Mouse (Mus musculus) embryonic facial prominence, embryonic 13.5 days (tissue): ENCODE measurements around the gene Erc1. TPM values are rescaled to one million over a fixed set of nuclear protein-coding genes. Genes with fewer than 3 reads are reported as not detected.
"Not testable (repeated sequence)": the region's sequence is repeated elsewhere in the genome, so short reads cannot be mapped to it uniquely, and the experiment has no call there.

ENCODE experiments used
- ATAC-seq: fragments of 200-750 bp; cut with Nextera tagmentation; 2 replicates; pipeline ENCODE4 v1.8.0; 2017; ENCODE audit warnings: low read depth; ENCODE audit not compliant: insufficient number of reproducible peaks, insufficient read depth, low FRiP score, low TSS enrichment
- H3K27ac ChIP-seq: fragments of 300-500 bp; sonication (generic); 2 replicates; pipeline ENCODE4 v1.5.1; 2015; ENCODE audit warnings: moderate library complexity, mild to moderate bottlenecking, inconsistent platforms
- H3K27me3 ChIP-seq: fragments of 300-500 bp; sonication (generic); 2 replicates; pipeline ENCODE4 v1.6.1; 2015; ENCODE audit warnings: mild to moderate bottlenecking, inconsistent platforms
- H3K36me3 ChIP-seq: fragments of 300-500 bp; sonication (generic); 2 replicates; pipeline ENCODE4 v1.6.1; 2015; ENCODE audit warnings: mild to moderate bottlenecking, inconsistent platforms
- H3K4me1 ChIP-seq: fragments of 300-500 bp; sonication (generic); 2 replicates; pipeline ENCODE4 v1.6.1; 2015; ENCODE audit warnings: inconsistent platforms
- H3K4me2 ChIP-seq: fragments of 300-500 bp; sonication (generic); 2 replicates; pipeline ENCODE4 v1.6.1; 2015; ENCODE audit warnings: moderate library complexity, mild to moderate bottlenecking, inconsistent platforms
- H3K4me3 ChIP-seq: fragments of 300-500 bp; sonication (generic); 2 replicates; pipeline ENCODE4 v1.5.1; 2015; ENCODE audit warnings: mild to moderate bottlenecking, inconsistent platforms
- H3K9ac ChIP-seq: fragments of 300-500 bp; sonication (generic); 2 replicates; pipeline ENCODE4 v1.6.1; 2015; ENCODE audit warnings: mild to moderate bottlenecking, inconsistent platforms
- H3K9me3 ChIP-seq: fragments of 300-500 bp; sonication (generic); 2 replicates; pipeline ENCODE4 v1.6.1; 2016; ENCODE audit warnings: inconsistent platforms
- WGBS: fragments of 180-500 bp; shearing (Covaris S2); methylation state at CpG from one replicate; pipeline ENCODE4 v1.1.7; 2015; ENCODE audit warnings: mixed read lengths; 5-methylcytosine and 5-hydroxymethylcytosine counted together
- polyA plus RNA-seq: library from polyadenylated mRNA; unstranded; fragments of >200 nt; fragmentation: Nextera tagmentation; extraction: Ambion mirVana; gene quantifications from 2 replicates; pipeline ENCODE4 v1.2.1, GENCODE M21; 2015

Gene Erc1
- polyA plus RNA-seq, 1 experiment from 2014 or later = 27.6 TPM

GRCm38 (mm10) chr6:119654777-119655176 lies 193.2 kb downstream of the Erc1 start:
- H3K4me3 ChIP-seq, H3K4me2 ChIP-seq, H3K4me1 ChIP-seq, H3K27ac ChIP-seq, H3K9me3 ChIP-seq, ATAC-seq, H3K36me3 ChIP-seq, H3K9ac ChIP-seq, H3K27me3 ChIP-seq: not testable (repeated sequence)
- WGBS = 90% methylated on average over 2 of the region's 2 CpGs

- Histone ChIP-seq H3K9me3 (no peaks in the 10 kb centered on the region), H3K9ac (no peak overlapping the region), H3K4me2 (no peak overlapping the region), H3K36me3 (no peaks in the 10 kb centered on the region), H3K4me3 (no peak overlapping the region), H3K27ac (no peak overlapping the region), H3K4me1 (peaks cover 5% of the 10 kb centered on the region; the same call in 1 of the 2 replicates), H3K27me3 (no peaks in the 10 kb centered on the region)
- WGBS = 75% methylated on average over 14 of the region's 14 CpGs
- ATAC-seq = no peak
Observed at GRCm38 (mm10) chr6:119643880-119644460, 204.0 kb downstream of the Erc1 start.

- no peak overlapping the region for H3K4me2 ChIP-seq
- WGBS = 83% methylated on average over 7 of the region's 7 CpGs
- no peaks in the 10 kb centered on the region for H3K36me3 ChIP-seq
- H3K27me3 ChIP-seq = no peaks in the 10 kb centered on the region
- no peak overlapping the region for H3K9ac ChIP-seq
- no peak for ATAC-seq
- H3K4me3 ChIP-seq = no peak overlapping the region
- H3K4me1 ChIP-seq = peaks cover 5% of the 10 kb centered on the region; the same call in 1 of the 2 replicates
- no peak overlapping the region for H3K27ac ChIP-seq
- H3K9me3 ChIP-seq = no peaks in the 10 kb centered on the region
Observed at GRCm38 (mm10) chr6:119643178-119643728, 204.7 kb downstream of the Erc1 start.

GRCm38 (mm10) chr6:119642718-119643117 lies 205.2 kb downstream of the Erc1 start:
- H3K4me2 ChIP-seq = no peak overlapping the region
- no peaks in the 10 kb centered on the region for H3K36me3 ChIP-seq
- H3K4me1 ChIP-seq = peaks cover 5% of the 10 kb centered on the region; the same call in 1 of the 2 replicates
- ATAC-seq = no peak
- H3K27me3 ChIP-seq = no peaks in the 10 kb centered on the region
- 85% methylated on average over 2 of the region's 2 CpGs for WGBS
- H3K4me3 ChIP-seq = no peak overlapping the region
- H3K9me3 ChIP-seq = no peaks in the 10 kb centered on the region
- no peak overlapping the region for H3K27ac ChIP-seq
- no peak overlapping the region for H3K9ac ChIP-seq

DNA sequence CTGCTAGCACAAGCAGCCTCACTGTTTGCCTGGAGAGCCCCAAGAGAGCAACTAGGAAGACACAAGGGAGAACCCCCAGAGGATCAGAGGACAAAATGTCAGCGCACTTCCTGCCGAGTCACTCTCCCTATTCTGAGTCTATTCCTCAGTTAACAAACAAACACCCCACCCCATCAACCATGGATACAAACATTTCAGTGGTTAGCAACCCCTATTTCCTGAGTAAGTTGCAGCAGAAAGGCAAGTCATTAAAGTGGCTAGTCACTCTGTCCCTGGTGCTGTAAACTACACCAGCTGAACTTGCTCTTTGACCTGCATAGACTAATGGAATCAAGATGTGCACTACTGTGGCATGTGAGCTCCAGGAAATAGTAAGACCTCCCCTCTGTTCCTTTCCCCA lies 212.3 kb downstream of the Erc1 start:
- Histone ChIP-seq H3K4me2 (no peak overlapping the region), H3K4me3 (no peak overlapping the region), H3K9ac (no peak overlapping the region), H3K36me3 (no peaks in the 10 kb centered on the region), H3K9me3 (no peaks in the 10 kb centered on the region), H3K27me3 (no peaks in the 10 kb centered on the region), H3K4me1 (peaks cover 12% of the 10 kb centered on the region), H3K27ac (no peak overlapping the region; the same call in 1 of the 2 replicates)
- no peak for ATAC-seq
- WGBS = 26% methylated on average over 2 of the region's 2 CpGs

- peaks cover 3% of the 10 kb centered on the region for H3K4me1 ChIP-seq
- 83% methylated on average over 3 of the region's 3 CpGs for WGBS
Observed at GRCm38 (mm10) chr6:119630622-119631021, 217.3 kb downstream of the Erc1 start.

DNA sequence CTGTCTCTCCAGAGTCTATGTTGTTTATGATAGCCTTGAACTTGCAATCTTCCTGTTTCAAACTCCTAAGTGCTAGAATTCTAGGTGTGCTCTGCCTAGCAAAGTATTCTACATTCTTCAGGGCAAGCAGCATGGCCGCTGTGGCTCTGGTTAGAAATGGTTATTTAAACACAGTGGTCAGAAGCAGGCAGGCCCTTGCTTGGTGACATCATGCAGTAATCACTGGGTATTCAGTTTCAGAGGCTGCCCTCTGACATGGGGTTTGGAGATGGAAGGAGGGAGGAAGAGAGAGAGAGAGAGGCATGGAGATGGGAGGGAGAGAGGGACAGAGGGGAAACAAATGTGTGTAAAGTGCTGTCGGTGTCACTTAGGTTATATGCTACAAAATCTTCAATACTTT lies 246.6 kb downstream of the Erc1 start:
- no peak overlapping the region for H3K9ac ChIP-seq
- peaks cover 9% of the 10 kb centered on the region for H3K4me1 ChIP-seq
- ATAC-seq = no peak
- H3K36me3 ChIP-seq = no peaks in the 10 kb centered on the region
- no peak overlapping the region for H3K4me3 ChIP-seq
- no peaks in the 10 kb centered on the region for H3K27me3 ChIP-seq
- no peak overlapping the region for H3K27ac ChIP-seq
- no peak overlapping the region for H3K4me2 ChIP-seq
- H3K9me3 ChIP-seq = no peaks in the 10 kb centered on the region
- 58% methylated on average over 2 of the region's 2 CpGs for WGBS

More at GRCm38 (mm10) chr6:119630622-119631021, 217.3 kb downstream of the Erc1 start:
- H3K9me3 ChIP-seq = no peaks in the 10 kb centered on the region
- H3K27ac ChIP-seq = no peak overlapping the region
- no peaks in the 10 kb centered on the region for H3K27me3 ChIP-seq
- H3K9ac ChIP-seq = no peak overlapping the region
- H3K36me3 ChIP-seq = peaks cover 20% of the 10 kb centered on the region
- ATAC-seq = no peak
- no peak overlapping the region for H3K4me2 ChIP-seq
- H3K4me3 ChIP-seq = no peak overlapping the region

DNA sequence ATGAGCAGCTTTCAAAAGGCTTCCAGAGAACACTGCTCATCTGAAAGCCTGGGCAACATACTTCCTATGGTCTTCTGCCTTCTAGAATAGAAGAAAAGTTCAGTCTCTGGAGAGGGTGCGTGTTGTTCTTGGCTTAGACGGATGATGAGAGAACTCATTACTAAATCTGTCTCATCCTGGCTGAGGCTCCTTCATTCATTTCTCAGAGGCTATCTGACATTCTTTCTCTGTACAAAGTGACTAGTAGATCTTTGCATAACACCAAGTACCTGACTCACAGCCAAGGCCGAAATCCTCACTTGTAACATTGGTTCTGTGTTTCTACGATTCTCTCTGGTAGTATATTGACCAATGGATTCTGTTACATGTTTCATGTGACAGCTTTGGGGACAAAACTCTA lies 252.5 kb downstream of the Erc1 start:
- no peaks in the 10 kb centered on the region for H3K9me3 ChIP-seq
- H3K36me3 ChIP-seq = peaks cover 12% of the 10 kb centered on the region; the same call in 1 of the 2 replicates
- H3K4me3 ChIP-seq = no peak overlapping the region
- H3K27ac ChIP-seq = no peak overlapping the region
- ATAC-seq = no peak
- no peak overlapping the region for H3K4me2 ChIP-seq
- no peak overlapping the region for H3K9ac ChIP-seq
- no peaks in the 10 kb centered on the region for H3K4me1 ChIP-seq
- 92% methylated on average over 4 of the region's 4 CpGs for WGBS
- H3K27me3 ChIP-seq = no peaks in the 10 kb centered on the region

- Histone ChIP-seq H3K27ac (no peak overlapping the region), H3K27me3 (no peaks in the 10 kb centered on the region), H3K9me3 (no peaks in the 10 kb centered on the region), H3K36me3 (peaks cover 12% of the 10 kb centered on the region; the same call in 1 of the 2 replicates), H3K4me3 (no peak overlapping the region), H3K9ac (no peak overlapping the region), H3K4me1 (peaks cover 28% of the 10 kb centered on the region), H3K4me2 (no peak overlapping the region)
- no peak for ATAC-seq
- WGBS = 96% methylated on average over 2 of the region's 2 CpGs
Observed at GRCm38 (mm10) chr6:119590872-119591271, 257.1 kb downstream of the Erc1 start.

GRCm38 (mm10) chr6:119587897-119588296 lies 260.1 kb downstream of the Erc1 start:
- no peak for ATAC-seq
- Histone ChIP-seq H3K36me3 (0 out of 2 replicates have a peak, but pooled peaks cover 7% of the 10 kb centered on the region), H3K4me1 (peaks cover 45% of the 10 kb centered on the region), H3K4me3 (no peak overlapping the region), H3K9ac (no peak overlapping the region), H3K4me2 (no peak overlapping the region), H3K27ac (peak overlapping the region; percentile 12; the same call in 1 of the 2 replicates), H3K9me3 (no peaks in the 10 kb centered on the region), H3K27me3 (no peaks in the 10 kb centered on the region)
- 51% methylated on average over 2 of the region's 2 CpGs for WGBS

GRCm38 (mm10) chr6:119587454-119587853 lies 260.5 kb downstream of the Erc1 start:
- Histone ChIP-seq H3K9ac (no peak overlapping the region), H3K4me3 (no peak overlapping the region), H3K36me3 (0 out of 2 replicates have a peak, but pooled peaks cover 7% of the 10 kb centered on the region), H3K27me3 (no peaks in the 10 kb centered on the region), H3K9me3 (no peaks in the 10 kb centered on the region), H3K27ac (peak overlapping the region; percentile 12; the same call in 1 of the 2 replicates), H3K4me2 (no peak overlapping the region), H3K4me1 (peaks cover 45% of the 10 kb centered on the region)
- no peak for ATAC-seq

GRCm38 (mm10) chr6:119585652-119586375 lies 262.2 kb downstream of the Erc1 start:
- H3K9me3 ChIP-seq = no peaks in the 10 kb centered on the region
- WGBS = 68% methylated on average over 5 of the region's 5 CpGs

More at GRCm38 (mm10) chr6:119585652-119586375, 262.2 kb downstream of the Erc1 start:
- H3K36me3 ChIP-seq = no peaks in the 10 kb centered on the region
- H3K27me3 ChIP-seq = no peaks in the 10 kb centered on the region
- no peak overlapping the region for H3K9ac ChIP-seq
- ATAC-seq = no peak
- H3K4me1 ChIP-seq = peaks cover 45% of the 10 kb centered on the region
- no peak overlapping the region for H3K4me3 ChIP-seq
- H3K4me2 ChIP-seq = no peak overlapping the region
- H3K27ac ChIP-seq = no peak overlapping the region
